Mouse (Mus musculus) liver, adult 2 months (tissue): ENCODE results near the gene Mertk.
"Not testable (repeated sequence)": the region's sequence is repeated elsewhere in the genome, so short reads cannot be mapped to it uniquely, and the experiment has no call there.

Experiments used
- CTCF ChIP-seq: fragments of 200-500 bp; IDR thresholded peaks from 2 replicates; pipeline ENCODE4 v1.5.1; 2011; ENCODE audit warnings: low read depth, low read length, control low read depth
- POLR2A ChIP-seq: fragments of 200-500 bp; IDR thresholded peaks from 2 replicates; pipeline ENCODE4 v1.6.1; 2011; ENCODE audit warnings: low read length, control low read depth; ENCODE audit not compliant: insufficient read depth; ENCODE audit errors: extremely low read depth

- TF ChIP-seq CTCF, POLR2A: not testable (repeated sequence)
These were observed 4.9 kb upstream of the Mertk start for GRCm38 (mm10) chr2:128693828-128694227.
